Mouse (Mus musculus) thymus, adult 2 months (tissue): Measurements from ENCODE around the gene Slc30a3. TPM values are rescaled to one million over a fixed set of nuclear protein-coding genes. Genes with fewer than 3 reads are reported as not detected.
A peak's percentile ranks its signal among the peaks of the same experiment; 100 is the strongest.

ENCODE experiments used
- DNase-seq: peaks from one replicate; pipeline ENCODE4 v3.0.0; 2021
- H3K27ac ChIP-seq: fragments of 200-500 bp; 2 replicates; pipeline ENCODE4 v1.5.1; 2012; ENCODE audit warnings: low read length, control low read depth; ENCODE audit not compliant: control insufficient read depth, insufficient read depth
- H3K27me3 ChIP-seq: fragments of 200-500 bp; 2 replicates; pipeline ENCODE4 v1.6.1; 2012; ENCODE audit warnings: mild to moderate bottlenecking, low read length, moderate library complexity, mixed read lengths; ENCODE audit not compliant: control insufficient read depth, insufficient read depth
- H3K36me3 ChIP-seq: fragments of 200-500 bp; 2 replicates; pipeline ENCODE4 v1.6.1; 2012; ENCODE audit warnings: mild to moderate bottlenecking, low read length, moderate library complexity; ENCODE audit not compliant: control insufficient read depth, insufficient read depth
- H3K4me1 ChIP-seq: fragments of 200-500 bp; replicated peaks from 2 replicates; pipeline ENCODE4 v1.6.1; 2012; ENCODE audit warnings: low read length; ENCODE audit not compliant: control insufficient read depth, insufficient read depth
- H3K4me3 ChIP-seq: fragments of 200-500 bp; 2 replicates; pipeline ENCODE4 v1.5.1; 2012; ENCODE audit warnings: mild to moderate bottlenecking, low read length, control low read depth, moderate library complexity; ENCODE audit not compliant: control insufficient read depth, insufficient read depth
- CTCF ChIP-seq: fragments of 200-500 bp; IDR thresholded peaks from 2 replicates; pipeline ENCODE4 v1.5.1; 2012; ENCODE audit warnings: mild to moderate bottlenecking, control low read depth, low read length, moderate library complexity, borderline replicate concordance; ENCODE audit not compliant: control insufficient read depth, poor library complexity, insufficient read depth; ENCODE audit errors: extremely low read depth
- POLR2A ChIP-seq: fragments of 200-500 bp; IDR thresholded peaks from 2 replicates; pipeline ENCODE4 v1.6.1; 2012; ENCODE audit warnings: mild to moderate bottlenecking, low read length, control low read depth, moderate library complexity; ENCODE audit not compliant: control insufficient read depth, poor library complexity, insufficient read depth; ENCODE audit errors: extremely low read depth
- WGBS: fragments of 180-500 bp; shearing (Covaris S2); methylation state at CpG from one replicate; pipeline ENCODE4 v1.1.7; 2018; 5-methylcytosine and 5-hydroxymethylcytosine counted together
- polyA plus RNA-seq: library from polyadenylated mRNA; depleted of rRNA; stranded (reverse); fragments of >200 nt; gene quantifications from 2 replicates; pipeline ENCODE4 v1.2.3, GENCODE M21; 2012

Gene Slc30a3
- polyA plus RNA-seq, 1 experiment = 0.77 TPM

DNA sequence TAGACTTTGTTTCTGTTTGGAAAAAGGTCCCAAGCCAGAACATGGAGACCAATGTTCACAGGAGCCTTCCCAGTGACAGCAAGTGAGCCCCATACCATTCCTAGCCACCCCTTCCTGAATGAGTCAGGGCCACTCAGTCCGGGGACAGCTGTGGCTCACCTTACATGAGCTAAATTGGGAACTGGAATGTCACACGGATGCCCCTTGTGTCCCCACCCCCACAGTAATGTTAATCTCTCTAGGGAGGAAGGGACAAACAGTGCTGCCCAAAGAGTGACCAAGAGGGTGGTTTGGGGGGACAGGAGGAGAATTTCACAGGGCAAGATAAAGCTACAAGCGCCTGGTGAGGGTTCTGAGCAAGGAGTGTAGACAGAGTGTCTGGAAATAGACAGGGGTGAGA is 8.3 kb upstream of the Slc30a3 start, which contains the start of gene Trim54:
Gene Trim54 (plus strand): TSS at position 359 of the 400 bp plus-strand sequence.
- Histone ChIP-seq H3K27ac (no peak within 1 kb of the TSS), H3K4me1 (no peaks in the 10 kb centered on the region), H3K27me3 (no peaks in the 10 kb centered on the region; the same call in 1 of the 2 replicates), H3K36me3 (no peaks in the 10 kb centered on the region), H3K4me3 (no peak within 1 kb of the TSS)
- no peak for DNase-seq
- no peak for TF ChIP-seq CTCF
- no peak for TF ChIP-seq POLR2A
- WGBS = 43% methylated on average over 3 of the region's 3 CpGs

DNA sequence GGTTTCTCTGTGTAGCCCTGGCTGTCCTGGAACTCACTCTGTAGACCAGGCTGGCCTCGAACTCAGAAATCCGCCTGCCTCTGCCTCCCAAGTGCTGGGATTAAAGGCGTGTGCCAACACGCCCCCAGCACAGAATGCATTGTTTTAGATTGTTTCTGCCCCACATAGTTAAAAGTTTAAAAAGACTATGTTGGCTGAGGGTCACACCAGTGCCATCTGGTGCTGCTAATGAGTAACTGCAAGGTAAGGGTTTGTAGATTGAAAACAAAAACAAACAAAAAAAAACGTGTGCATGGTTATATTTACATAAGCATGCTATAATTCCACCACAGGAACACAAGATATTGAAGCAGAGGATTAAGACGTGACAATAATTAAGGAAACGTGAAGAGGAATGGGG is 2.7 kb upstream of the Slc30a3 start:
- Histone ChIP-seq H3K4me1 (no peaks in the 10 kb centered on the region), H3K27ac (no peak overlapping the region), H3K4me3 (no peak overlapping the region), H3K36me3 (no peaks in the 10 kb centered on the region), H3K27me3 (no peaks in the 10 kb centered on the region)
- 22% methylated on average over 7 of the region's 7 CpGs for WGBS
- TF ChIP-seq POLR2A = no peak
- TF ChIP-seq CTCF = no peak
- no peak for DNase-seq

DNA sequence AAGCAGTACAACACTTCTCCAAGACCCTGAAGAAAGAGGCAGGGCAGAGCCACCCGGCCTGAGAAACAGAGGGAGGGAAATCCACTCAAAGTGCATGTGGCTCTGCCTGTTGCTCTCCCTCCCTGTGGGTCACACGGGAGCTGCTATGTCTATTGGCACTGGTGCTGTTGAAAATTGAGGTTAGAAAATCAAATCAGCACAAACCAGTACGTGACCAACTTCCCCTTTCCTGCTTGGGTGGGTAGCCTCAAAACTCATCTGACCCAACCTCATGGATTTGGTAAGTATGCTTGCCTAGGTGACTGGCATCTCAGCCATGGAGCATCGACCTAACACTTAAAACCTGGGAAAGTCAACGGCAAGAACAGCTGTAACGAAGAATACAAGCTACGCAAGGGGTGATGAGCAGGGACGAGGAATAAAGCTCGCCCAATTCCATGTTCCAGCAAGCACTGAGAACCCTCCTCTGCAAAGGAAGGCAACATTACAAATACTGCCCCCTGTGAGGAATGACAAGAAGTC is 2.2 kb downstream of the Slc30a3 start, which contains the start of gene Dnajc5g:
Gene Dnajc5g (plus strand): TSS at position 472 of the 522 bp plus-strand sequence.
- Histone ChIP-seq H3K27ac (no peak within 1 kb of the TSS), H3K4me1 (no peaks in the 10 kb centered on the region), H3K36me3 (no peaks in the 10 kb centered on the region), H3K4me3 (no peak within 1 kb of the TSS), H3K27me3 (no peaks in the 10 kb centered on the region; the same call in 1 of the 2 replicates)
- no peak for DNase-seq
- TF ChIP-seq POLR2A = no peak
- TF ChIP-seq CTCF = no peak
- WGBS = 52% methylated on average over 9 of the region's 9 CpGs

DNA sequence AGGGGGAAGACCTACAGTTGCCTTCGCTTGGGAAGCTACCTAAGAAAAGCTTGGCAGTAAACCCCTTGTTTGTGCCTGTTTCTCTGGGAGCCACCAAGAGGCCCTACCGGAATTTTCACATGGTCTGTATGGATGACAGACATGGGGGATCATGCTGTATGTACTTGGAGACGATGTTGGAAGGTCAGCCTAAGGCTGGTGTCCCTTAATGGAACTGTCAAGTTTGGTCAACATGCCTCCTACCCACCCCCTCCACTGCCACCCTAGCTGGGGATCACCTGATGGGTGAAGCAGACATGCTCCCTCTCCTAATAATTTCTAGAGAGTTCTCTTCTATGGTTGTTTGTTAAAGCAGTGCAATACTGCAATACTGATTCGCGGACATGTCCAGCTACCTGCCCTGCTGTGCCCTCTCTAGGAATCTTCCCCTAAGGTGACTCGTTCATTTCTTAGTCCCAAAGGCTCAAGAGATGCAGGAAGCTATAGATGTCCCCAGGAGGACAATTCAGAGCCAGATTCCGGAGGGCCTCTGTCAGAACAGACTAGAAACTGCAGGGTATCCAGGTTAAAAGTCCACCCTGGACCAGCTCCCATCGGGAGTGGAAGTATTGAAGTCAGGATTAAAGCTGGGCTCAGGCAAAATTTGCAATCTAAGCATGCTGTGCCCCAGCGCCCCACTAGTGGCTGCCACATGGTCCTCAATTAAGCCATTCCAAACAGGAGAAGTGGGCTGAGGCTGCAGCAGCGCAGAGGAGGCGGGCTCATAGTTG is 12.1 kb downstream of the Slc30a3 start:
- Histone ChIP-seq H3K27me3 (peaks cover 30% of the 10 kb centered on the region), H3K4me1 (peaks cover 31% of the 10 kb centered on the region), H3K27ac (no peak overlapping the region), H3K4me3 (peak overlapping the region; percentile 34; the same call in 1 of the 2 replicates), H3K36me3 (no peaks in the 10 kb centered on the region)
- DNase-seq = no peak
- no peak for TF ChIP-seq CTCF
- no peak for TF ChIP-seq POLR2A
- WGBS = 44% methylated on average over 11 of the region's 11 CpGs

DNA sequence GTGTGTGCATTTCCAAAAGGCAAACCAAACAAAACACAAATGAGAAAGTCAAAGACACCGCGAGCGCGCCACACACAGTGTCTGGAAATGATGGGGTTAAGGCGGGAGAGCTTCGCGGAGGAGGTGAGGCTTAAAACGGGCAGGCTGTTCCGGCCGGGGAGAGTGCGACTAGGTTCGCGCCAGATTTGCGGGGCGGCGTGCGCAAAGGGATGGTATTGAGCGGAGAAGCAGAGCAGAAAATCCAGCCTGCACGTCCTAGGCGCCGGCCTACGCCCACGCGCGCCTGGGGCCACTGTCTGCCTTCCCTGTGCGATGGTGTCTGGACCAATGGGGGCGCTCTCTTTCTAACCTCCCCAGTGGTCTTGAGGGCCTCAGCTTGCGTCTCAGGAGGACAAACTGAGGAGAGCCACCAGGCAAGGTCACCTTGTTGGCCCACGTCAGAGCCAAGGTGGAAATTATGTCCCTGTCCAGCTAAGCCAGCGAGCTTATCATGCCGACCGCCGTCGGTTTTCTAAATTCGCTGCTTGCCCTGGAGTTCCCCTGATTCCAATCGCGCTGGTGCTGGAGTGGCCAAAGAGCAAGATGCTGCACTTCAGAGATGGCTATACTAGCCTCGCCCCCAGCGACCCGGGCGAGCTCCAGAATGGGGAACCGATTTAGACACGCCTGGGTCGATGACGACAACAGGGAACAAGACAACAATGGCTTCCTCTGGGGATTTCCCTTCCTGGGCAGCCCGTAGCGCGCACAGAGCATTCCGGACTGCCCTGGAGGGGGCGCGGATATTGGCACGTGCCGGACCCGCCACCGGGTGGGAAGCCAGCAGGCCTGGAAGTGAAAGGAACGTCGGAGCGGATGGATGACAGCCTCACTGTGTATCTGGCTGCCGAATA is 13.0 kb downstream of the Slc30a3 start:
- Histone ChIP-seq H3K27me3 (peaks cover 30% of the 10 kb centered on the region), H3K4me3 (peak overlapping the region; percentile 34), H3K27ac (no peak overlapping the region), H3K36me3 (no peaks in the 10 kb centered on the region), H3K4me1 (peaks cover 31% of the 10 kb centered on the region)
- TF ChIP-seq CTCF = no peak
- no peak for TF ChIP-seq POLR2A
- peak; percentile 40 for DNase-seq
- WGBS = 1% methylated on average over 59 of the region's 59 CpGs
